15 mouse cellular contexts compared by ENCODE assay signal in the genomic region with DNA sequence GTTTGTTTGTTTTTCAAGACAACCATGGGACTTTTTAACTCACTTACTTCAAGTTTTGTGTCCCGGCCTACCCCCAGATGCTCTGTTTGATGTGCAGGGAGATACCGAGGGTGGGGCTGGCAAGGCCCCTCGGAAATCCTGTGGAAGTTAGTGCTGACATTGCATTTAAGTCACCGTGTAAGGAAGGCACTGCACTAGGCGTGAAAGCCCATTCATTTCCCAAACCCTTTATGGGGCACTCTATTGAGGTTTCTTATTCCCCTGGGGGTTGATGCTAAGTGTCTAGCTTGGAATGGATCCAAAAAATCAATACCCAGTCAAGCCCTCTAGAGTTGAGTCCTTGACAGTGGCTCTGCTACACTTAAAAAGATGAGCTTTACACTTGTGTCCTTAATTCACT. TPM values are rescaled to one million over a fixed set of nuclear protein-coding genes. Genes with fewer than 3 reads are reported as not detected.
DNase-seq lines count a peak whose midpoint lies in the region; ATAC-seq lines count a peak whose summit lies in the region.
"Had no signal": no experiment of that assay in that cellular context is flagged by ENCODE, and none has a peak within 500 bp of the region (broad histone marks: within the 10 kb centered on the region; RNA-seq: fewer than 3 reads in every experiment).

No protein-coding gene starts in this region.

- 0 out of 2 replicates have a peak, but pooled peaks have one; percentile 42 for ATAC-seq in forebrain, embryonic 15.5 days (replicated peaks)
- no peak for ATAC-seq in forebrain, embryonic 16.5 days
- peak; percentile 37; the same call in 1 of the 2 replicates for ATAC-seq in midbrain, embryonic 14.5 days (ENCODE audit: low FRiP score, low TSS enrichment)
- 0 out of 2 replicates have a peak, but pooled peaks have one; percentile 55 for ATAC-seq in embryonic facial prominence, embryonic 15.5 days (ENCODE audit: insufficient number of reproducible peaks, low FRiP score, low TSS enrichment, low read depth)
- 0 out of 2 replicates have a peak, but pooled peaks have one; percentile 54 for ATAC-seq in midbrain, embryonic 16.5 days
- ATAC-seq: intestine, embryonic 15.5 days had no signal

- no peak overlapping the region for H3K4me2 ChIP-seq in forebrain, embryonic 15.5 days (replicated peaks)
- H3K4me2 ChIP-seq in forebrain, embryonic 16.5 days (ENCODE audit: low read length) = no peak overlapping the region
- no peak overlapping the region for H3K4me2 ChIP-seq in midbrain, embryonic 14.5 days (ENCODE audit: low read length)
- no peak overlapping the region for H3K4me2 ChIP-seq in embryonic facial prominence, embryonic 15.5 days (replicated peaks)
- no peak overlapping the region for H3K4me2 ChIP-seq in midbrain, embryonic 16.5 days (ENCODE audit: low read length)
- H3K4me2 ChIP-seq: heart, embryonic 11.5 days; intestine, embryonic 15.5 days had no signal

- 57% methylated on average over 5 of the region's 5 CpGs for WGBS in forebrain, embryonic 15.5 days
- WGBS in forebrain, embryonic 16.5 days = 52% methylated on average over 5 of the region's 5 CpGs
- 47% methylated on average over 5 of the region's 5 CpGs for WGBS in midbrain, embryonic 14.5 days
- WGBS in midbrain, embryonic 10.5 days = 73% methylated on average over 5 of the region's 5 CpGs
- WGBS in embryonic facial prominence, embryonic 15.5 days = 53% methylated on average over 5 of the region's 5 CpGs
- 48% methylated on average over 5 of the region's 5 CpGs for WGBS in midbrain, embryonic 16.5 days

- no peak overlapping the region for H3K9ac ChIP-seq in forebrain, embryonic 15.5 days (replicated peaks)
- no peak overlapping the region for H3K9ac ChIP-seq in forebrain, embryonic 16.5 days (replicated peaks; ENCODE audit: low read depth, low read length)
- H3K9ac ChIP-seq in midbrain, embryonic 14.5 days (replicated peaks; ENCODE audit: low read length) = no peak overlapping the region
- no peak overlapping the region for H3K9ac ChIP-seq in embryonic facial prominence, embryonic 15.5 days
- no peak overlapping the region for H3K9ac ChIP-seq in midbrain, embryonic 16.5 days (ENCODE audit: low read depth, low read length)
- H3K9ac ChIP-seq: intestine, embryonic 15.5 days had no signal

- no peak overlapping the region for H3K27ac ChIP-seq in forebrain, embryonic 15.5 days (replicated peaks)
- no peak overlapping the region for H3K27ac ChIP-seq in forebrain, embryonic 16.5 days (ENCODE audit: low read length)
- no peak overlapping the region for H3K27ac ChIP-seq in midbrain, embryonic 14.5 days (replicated peaks; ENCODE audit: low read depth, low read length)
- H3K27ac ChIP-seq in midbrain, embryonic 10.5 days (replicated peaks) = no peak overlapping the region
- no peak overlapping the region for H3K27ac ChIP-seq in embryonic facial prominence, embryonic 15.5 days (replicated peaks)
- no peak overlapping the region for H3K27ac ChIP-seq in midbrain, embryonic 16.5 days (ENCODE audit: low read length)
- H3K27ac ChIP-seq: intestine, embryonic 15.5 days had no signal

- H3K27me3 ChIP-seq in forebrain, embryonic 15.5 days = no peaks in the 10 kb centered on the region
- no peaks in the 10 kb centered on the region for H3K27me3 ChIP-seq in forebrain, embryonic 16.5 days (replicated peaks; ENCODE audit: control insufficient read depth, insufficient read depth, low read length)
- no peaks in the 10 kb centered on the region for H3K27me3 ChIP-seq in midbrain, embryonic 14.5 days (ENCODE audit: control insufficient read depth, insufficient read depth, low read length)
- H3K27me3 ChIP-seq in midbrain, embryonic 10.5 days (ENCODE audit: low read depth, poor library complexity, severe bottlenecking) = no peaks in the 10 kb centered on the region
- no peaks in the 10 kb centered on the region for H3K27me3 ChIP-seq in embryonic facial prominence, embryonic 15.5 days
- H3K27me3 ChIP-seq in midbrain, embryonic 16.5 days (ENCODE audit: control insufficient read depth, insufficient read depth, low read depth, low read length) = no peaks in the 10 kb centered on the region
- H3K27me3 ChIP-seq: intestine, embryonic 15.5 days had no signal

- no peak overlapping the region for H3K4me3 ChIP-seq in forebrain, embryonic 15.5 days
- H3K4me3 ChIP-seq in forebrain, embryonic 16.5 days (replicated peaks; ENCODE audit: low read length) = no peak overlapping the region
- no peak overlapping the region for H3K4me3 ChIP-seq in midbrain, embryonic 14.5 days (replicated peaks; ENCODE audit: low read depth, low read length)
- no peak overlapping the region for H3K4me3 ChIP-seq in midbrain, embryonic 10.5 days
- H3K4me3 ChIP-seq in embryonic facial prominence, embryonic 15.5 days (replicated peaks) = no peak overlapping the region
- no peak overlapping the region for H3K4me3 ChIP-seq in midbrain, embryonic 16.5 days (ENCODE audit: low read depth, low read length)
- H3K4me3 ChIP-seq: intestine, embryonic 15.5 days had no signal

- H3K4me1 ChIP-seq in forebrain, embryonic 15.5 days = peaks cover 15% of the 10 kb centered on the region
- H3K4me1 ChIP-seq in forebrain, embryonic 16.5 days (replicated peaks; ENCODE audit: control insufficient read depth, insufficient read depth, low read length) = 0 out of 2 replicates have a peak, but pooled peaks cover 5% of the 10 kb centered on the region
- H3K4me1 ChIP-seq in midbrain, embryonic 14.5 days (ENCODE audit: control insufficient read depth, insufficient read depth, low read length) = 0 out of 2 replicates have a peak, but pooled peaks cover 8% of the 10 kb centered on the region
- peaks cover 21% of the 10 kb centered on the region for H3K4me1 ChIP-seq in midbrain, embryonic 10.5 days
- 0 out of 2 replicates have a peak, but pooled peaks cover 3% of the 10 kb centered on the region for H3K4me1 ChIP-seq in embryonic facial prominence, embryonic 15.5 days
- H3K4me1 ChIP-seq in midbrain, embryonic 16.5 days (ENCODE audit: control insufficient read depth, insufficient read depth, low read length) = no peaks in the 10 kb centered on the region
- H3K4me1 ChIP-seq: intestine, embryonic 15.5 days had no signal

- H3K36me3 ChIP-seq in forebrain, embryonic 15.5 days = no peaks in the 10 kb centered on the region
- no peaks in the 10 kb centered on the region for H3K36me3 ChIP-seq in forebrain, embryonic 16.5 days (ENCODE audit: control insufficient read depth, insufficient read depth)
- H3K36me3 ChIP-seq in midbrain, embryonic 14.5 days (ENCODE audit: control insufficient read depth, insufficient read depth, low read length) = no peaks in the 10 kb centered on the region
- no peaks in the 10 kb centered on the region for H3K36me3 ChIP-seq in midbrain, embryonic 10.5 days
- no peaks in the 10 kb centered on the region for H3K36me3 ChIP-seq in embryonic facial prominence, embryonic 15.5 days
- no peaks in the 10 kb centered on the region for H3K36me3 ChIP-seq in midbrain, embryonic 16.5 days (ENCODE audit: control insufficient read depth, insufficient read depth, low read length)
- H3K36me3 ChIP-seq: intestine, embryonic 15.5 days had no signal

- DNase-seq in midbrain, embryonic 14.5 days = peak; percentile 59
- DNase-seq in midbrain, embryonic 10.5 days (ENCODE audit: low spot score) = no peak
- no peak for DNase-seq in ovary, postnatal 36 days (ENCODE audit: low spot score)
- no peak for DNase-seq in thymus, postnatal 25 days
- DNase-seq: adrenal gland, adult 8-10 months; gastrocnemius, postnatal 36 days; heart, postnatal 14 days; spleen, adult 18-20 months had no signal

- H3K9me3 ChIP-seq in forebrain, embryonic 15.5 days = no peaks in the 10 kb centered on the region
- H3K9me3 ChIP-seq in forebrain, embryonic 16.5 days (ENCODE audit: control insufficient read depth, low read length) = no peaks in the 10 kb centered on the region
- no peaks in the 10 kb centered on the region for H3K9me3 ChIP-seq in midbrain, embryonic 14.5 days (ENCODE audit: control insufficient read depth, low read length)
- H3K9me3 ChIP-seq in midbrain, embryonic 10.5 days (replicated peaks) = no peaks in the 10 kb centered on the region
- no peaks in the 10 kb centered on the region for H3K9me3 ChIP-seq in embryonic facial prominence, embryonic 15.5 days (replicated peaks)
- no peaks in the 10 kb centered on the region for H3K9me3 ChIP-seq in midbrain, embryonic 16.5 days (replicated peaks; ENCODE audit: control insufficient read depth, low read length, poor library complexity, severe bottlenecking)
- H3K9me3 ChIP-seq: intestine, embryonic 15.5 days had no signal

RNA-seq across cellular contexts. Expression of a gene that starts 27.2 kb away (rescaled TPM):
- polyA plus RNA-seq in forebrain, embryonic 15.5 days (2015; fragmentation: Nextera tagmentation; extraction: Ambion mirVana) = 82.7 and 117 TPM in 2 replicates
- 159 and 183 TPM in 2 replicates for polyA plus RNA-seq in forebrain, embryonic 16.5 days (2015; fragmentation: Nextera tagmentation; extraction: Ambion mirVana)
- polyA plus RNA-seq in midbrain, embryonic 14.5 days (2014; fragmentation: Nextera tagmentation; extraction: Ambion mirVana) = 10.3 and 13.2 TPM in 2 replicates
- 1.5 and 2.0 TPM in 2 replicates for polyA plus RNA-seq in midbrain, embryonic 10.5 days (2016; fragmentation: Nextera tagmentation; extraction: Ambion mirVana)
- 9.6 and 11.2 TPM in 2 replicates for polyA plus RNA-seq in embryonic facial prominence, embryonic 15.5 days (2015; fragmentation: Nextera tagmentation; extraction: Ambion mirVana)
- 27.1 and 43.1 TPM in 2 replicates for polyA plus RNA-seq in midbrain, embryonic 16.5 days (2015; fragmentation: Nextera tagmentation; extraction: Ambion mirVana)
- polyA plus RNA-seq: liver, adult 2 months had no signal
